Mouse (Mus musculus) brain, embryonic 18.5 days (tissue): ENCODE data around the gene 5330417C22Rik.
"Not testable (repeated sequence)": the region's sequence is repeated elsewhere in the genome, so short reads cannot be mapped to it uniquely, and the experiment has no call there.

Experiments used
- DNase-seq: peaks from one replicate; pipeline ENCODE4 v3.0.0-alpha.2; 2012; ENCODE audit warnings: low read depth, low spot score

The 5330417C22Rik gene

DNA sequence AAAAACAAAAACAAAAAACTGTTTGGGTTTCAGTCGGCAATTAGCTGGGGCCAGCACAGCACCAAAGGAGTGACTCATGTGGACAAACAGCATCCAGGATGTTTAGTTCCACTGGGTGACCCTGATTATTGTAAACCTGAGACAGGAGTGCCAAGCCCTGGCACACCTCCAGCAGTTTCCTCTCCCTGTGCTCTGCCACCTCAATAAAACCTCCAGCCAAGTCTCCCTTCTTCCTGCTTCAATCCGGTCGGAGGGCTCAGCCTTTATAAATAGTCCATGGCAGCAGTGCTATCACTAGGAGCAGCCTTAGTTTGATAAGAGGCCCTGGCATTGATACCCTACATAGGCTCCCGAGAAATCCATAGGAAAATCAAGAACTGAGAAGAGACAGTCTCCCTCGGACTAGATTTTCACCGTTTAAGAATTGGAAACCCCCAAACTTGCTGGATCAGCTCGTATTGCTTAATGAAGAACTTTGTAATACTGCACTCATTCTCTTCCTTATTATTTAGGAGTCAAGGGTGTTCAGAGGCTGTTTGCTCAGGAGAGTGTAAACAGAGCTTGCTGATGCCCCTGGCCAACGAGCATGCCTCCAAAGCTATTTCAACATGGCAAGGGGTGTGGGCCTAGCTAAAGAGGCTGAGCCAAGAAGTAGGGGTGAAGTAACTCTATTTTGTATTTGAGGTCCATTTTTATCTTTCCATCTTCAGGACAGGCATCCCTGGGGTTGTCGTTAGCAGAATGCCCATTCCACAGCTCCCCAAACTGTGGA, 3.0 kb downstream of the 5330417C22Rik start:
- DNase-seq = no peak

DNA sequence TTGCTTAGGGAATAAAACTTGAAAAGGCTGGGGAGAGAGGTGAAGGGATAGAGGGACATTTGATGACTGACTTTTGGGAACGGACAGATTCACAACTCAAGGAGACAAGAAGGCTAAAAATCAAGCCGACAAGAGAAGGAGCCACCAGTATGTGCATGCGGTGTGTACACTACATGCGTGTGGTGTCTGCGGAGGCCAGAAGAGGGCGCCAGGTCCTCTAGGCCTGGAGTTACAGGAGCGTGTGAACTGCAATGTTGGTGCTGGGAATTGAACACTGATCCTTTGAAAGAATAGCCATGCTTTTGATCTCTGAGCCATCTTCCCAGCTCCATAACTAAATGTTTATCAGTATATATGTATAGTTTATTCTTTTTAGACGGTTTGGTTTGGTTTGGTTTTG, 7.8 kb downstream of the 5330417C22Rik start:
- DNase-seq = no peak

DNA sequence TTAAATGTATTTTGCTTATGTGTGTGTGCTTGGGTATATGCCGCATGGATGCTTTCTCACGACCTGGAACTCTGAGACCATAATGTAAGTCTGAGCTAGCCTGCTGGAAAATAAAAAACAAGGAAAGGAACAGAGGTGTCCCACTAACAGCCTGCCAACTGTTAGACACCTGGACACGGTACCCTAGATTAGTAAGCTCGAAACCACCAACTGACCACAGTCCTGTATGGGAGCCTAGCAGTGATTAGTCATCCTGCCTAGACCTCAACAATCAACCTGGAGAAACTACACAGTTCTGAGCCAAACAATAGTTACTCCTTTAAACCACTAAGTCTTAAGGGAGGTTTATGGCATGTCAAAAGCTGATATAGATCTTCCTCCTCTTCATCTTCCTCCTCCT, 12.9 kb downstream of the 5330417C22Rik start:
- DNase-seq = no peak

DNA sequence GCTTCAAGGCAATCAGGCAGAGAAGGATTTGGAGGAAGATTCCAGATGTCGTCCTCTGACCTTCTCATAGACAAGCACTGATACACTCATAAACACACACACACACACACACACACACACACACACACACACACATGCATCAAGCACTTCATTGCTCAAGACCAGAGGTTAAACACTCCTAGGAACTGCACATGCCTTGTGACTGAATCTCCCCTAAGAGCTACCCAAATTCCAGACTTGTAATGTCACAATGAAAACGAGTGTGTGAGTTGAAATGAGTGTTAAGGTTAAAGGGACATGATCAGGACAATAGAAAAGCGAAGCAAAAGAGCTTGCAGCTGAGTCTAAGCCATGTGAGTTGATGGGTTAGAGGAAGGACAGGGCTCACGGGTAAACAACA, 18.1 kb downstream of the 5330417C22Rik start:
- DNase-seq = no peak

DNA sequence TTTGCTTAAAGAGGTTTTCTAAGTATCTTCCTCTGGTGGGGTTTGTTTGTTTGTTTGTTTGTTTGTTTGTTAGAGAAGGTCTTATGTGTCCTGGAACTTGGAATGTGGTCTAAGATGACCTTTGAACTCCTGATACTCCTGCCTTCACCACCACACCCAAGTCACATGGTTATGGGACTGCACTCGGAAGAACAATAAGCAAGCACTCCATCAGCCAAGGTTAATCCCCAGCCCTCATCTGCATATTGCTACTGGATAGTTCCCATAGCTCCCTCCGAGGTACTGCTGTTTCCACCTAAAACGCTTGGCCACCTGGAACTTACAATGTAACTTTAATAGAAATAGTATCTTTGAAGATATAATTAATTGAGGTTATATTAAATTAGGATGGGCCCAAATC, 22.9 kb downstream of the 5330417C22Rik start:
- no peak for DNase-seq

DNA sequence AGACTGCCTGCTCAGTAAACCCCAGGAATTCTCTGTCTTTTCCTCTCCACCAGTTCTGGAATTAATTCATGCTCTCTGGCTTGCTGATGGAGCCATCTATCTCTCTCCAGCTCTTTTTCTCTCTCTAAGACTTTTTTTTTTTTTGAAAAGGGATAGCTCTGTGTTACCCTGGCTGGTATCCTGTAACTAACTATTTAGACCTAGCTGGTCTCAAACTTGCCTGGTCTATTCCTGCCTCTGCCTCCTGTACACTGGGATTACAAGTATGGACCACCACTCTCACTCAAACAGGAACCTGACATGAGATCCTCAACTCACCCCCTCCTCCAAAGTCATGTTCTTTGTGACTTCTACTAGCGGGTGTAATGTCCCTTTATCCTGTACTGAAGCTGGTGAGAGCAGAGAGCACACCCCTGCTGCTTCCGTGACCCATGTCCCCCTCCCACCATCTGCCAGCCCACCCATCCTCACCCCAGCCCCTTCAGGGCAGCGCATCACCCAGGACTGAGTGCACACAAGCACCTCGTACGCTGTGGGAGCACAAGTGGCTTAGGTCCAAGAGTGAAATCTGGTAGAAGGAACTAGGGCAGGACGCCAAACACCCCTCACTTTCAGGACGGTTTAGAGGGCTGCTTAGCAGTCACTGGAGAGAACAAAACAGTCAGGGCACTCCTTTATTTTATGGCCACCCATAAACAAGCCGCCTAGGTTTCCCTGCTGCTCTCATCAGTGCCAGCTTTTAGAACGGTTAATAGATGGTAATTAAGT, 25.4 kb downstream of the 5330417C22Rik start:
- DNase-seq = peak; percentile 36

DNA sequence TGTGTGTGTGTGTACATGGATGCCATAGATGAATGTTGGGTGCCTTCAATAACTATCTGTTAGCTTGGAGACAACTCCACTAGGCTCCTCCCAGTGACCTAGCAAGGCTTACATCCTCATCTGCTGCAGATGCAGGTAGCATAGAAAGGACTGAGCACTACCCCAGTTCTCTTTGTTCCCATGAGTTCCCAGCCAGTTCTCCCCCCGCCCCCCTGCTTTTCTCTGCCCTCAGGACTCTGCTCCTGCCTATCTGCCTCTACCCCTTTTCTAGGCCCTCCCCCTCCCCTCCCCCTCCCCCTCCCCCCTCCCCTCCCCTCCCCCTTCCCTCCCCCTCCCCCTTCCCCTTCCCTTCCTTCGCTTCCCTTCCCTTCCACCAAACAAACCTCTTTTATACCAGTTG, 26.2 kb downstream of the 5330417C22Rik start:
- DNase-seq = no peak

DNA sequence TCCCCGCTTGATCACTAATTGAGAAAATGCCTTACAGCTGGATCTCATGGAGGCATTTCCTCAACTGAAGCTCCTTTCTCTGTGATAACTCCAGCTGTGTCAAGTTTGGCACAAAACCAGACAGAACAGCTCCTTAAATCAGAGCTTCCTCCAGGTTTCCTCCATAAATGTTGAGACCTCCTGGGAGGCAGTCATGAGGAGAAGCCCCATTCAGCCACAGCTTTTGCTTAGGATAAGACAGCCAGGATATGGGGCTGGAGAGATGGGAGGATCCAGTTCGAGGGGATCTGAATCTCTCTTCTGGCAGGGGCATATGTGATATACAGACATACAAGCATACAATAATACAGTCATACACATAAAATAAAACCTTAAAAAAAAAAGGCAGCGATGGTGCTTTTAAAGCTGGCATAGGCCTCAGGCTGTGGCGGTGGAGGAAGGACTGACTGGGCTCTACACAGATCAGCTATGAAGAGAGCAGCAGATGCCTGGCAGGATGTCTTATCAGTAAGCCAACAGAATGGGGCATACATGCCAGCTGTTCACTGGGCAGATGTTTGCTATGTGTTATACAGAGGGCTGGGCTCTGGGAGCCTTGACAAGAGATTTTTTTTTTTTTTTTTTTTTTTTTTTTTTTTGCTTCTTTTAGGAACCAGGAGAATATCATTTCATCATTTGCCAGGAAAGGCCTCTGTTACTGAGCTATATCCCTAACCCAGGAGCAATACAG, 27.4 kb downstream of the 5330417C22Rik start:
- no peak for DNase-seq

DNA sequence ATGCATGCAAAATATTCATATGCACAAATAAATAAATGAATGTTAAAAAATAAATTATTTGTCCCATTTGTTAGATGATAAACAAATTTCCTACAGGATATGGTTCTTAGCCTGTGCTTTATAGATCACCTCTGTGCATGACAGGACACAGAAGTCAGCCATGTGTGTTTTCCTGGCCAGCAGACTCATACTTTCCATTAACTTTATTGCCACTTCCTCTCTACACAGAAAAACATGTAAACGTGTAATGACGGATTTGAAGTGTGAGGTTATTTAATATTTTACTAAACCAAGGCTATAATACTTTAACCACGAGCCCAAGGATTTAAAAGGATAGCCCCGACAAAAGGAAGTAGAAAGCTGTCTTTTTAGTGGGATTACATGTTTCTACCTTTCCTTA, 32.4 kb downstream of the 5330417C22Rik start:
- DNase-seq = no peak

DNA sequence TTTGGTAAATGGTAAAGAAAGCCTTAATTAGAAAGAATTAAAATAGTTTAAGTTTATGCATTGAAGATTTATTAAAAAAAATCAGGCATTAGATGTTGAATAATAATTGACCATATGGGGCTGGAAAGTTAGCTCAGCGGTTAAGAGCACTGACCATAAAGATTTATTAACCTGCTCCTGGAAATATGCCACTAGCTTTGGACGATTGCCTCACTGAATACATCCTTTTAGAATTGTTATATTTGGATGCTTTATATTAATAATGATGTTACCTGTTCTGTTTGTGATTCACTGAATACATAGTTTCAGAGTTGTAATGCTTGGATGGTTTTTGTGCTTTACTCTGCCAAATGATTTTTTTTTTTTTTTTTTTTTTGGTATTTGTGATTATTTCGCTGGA, 34.9 kb downstream of the 5330417C22Rik start:
- not testable (repeated sequence) for DNase-seq

DNA sequence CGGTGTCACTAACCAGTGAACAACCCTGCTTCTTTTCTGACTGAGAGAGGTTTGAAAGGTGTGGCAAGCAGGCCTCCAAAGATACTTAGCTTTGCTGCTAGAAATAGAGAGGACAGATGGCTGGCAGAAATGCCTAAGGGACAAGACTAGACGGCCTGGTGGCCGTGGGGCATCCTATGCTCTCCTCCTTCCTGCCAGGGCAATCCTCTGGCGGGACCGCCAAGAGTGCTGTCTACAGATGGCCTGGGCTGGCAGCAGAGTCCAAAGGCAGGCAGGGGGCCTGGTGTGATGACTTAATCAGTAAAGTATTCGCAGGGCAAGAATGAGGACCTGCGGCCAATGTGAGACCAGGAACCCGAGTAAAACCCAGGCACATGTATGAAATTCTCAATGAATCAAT, 36.5 kb downstream of the 5330417C22Rik start:
- no peak for DNase-seq

DNA sequence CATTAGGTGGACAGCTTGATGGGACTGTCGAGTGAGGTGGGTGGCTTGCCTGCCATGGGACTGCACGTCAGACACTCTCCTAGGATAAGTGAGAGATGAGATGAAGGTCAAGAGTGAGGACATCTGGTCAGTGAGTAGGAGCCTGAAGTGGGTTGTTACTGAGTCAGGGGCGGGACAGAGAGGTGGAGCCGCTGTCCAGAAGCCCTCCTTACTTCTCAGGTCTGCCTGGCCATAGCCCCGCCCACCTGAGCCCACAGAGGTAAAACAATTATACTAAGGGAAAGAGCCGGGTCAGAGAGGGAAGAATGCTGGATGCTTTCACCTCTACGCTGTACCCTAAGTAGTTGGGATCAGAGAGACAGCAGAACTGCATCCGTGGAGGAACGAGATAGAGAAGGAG, 38.7 kb downstream of the 5330417C22Rik start:
- no peak for DNase-seq

DNA sequence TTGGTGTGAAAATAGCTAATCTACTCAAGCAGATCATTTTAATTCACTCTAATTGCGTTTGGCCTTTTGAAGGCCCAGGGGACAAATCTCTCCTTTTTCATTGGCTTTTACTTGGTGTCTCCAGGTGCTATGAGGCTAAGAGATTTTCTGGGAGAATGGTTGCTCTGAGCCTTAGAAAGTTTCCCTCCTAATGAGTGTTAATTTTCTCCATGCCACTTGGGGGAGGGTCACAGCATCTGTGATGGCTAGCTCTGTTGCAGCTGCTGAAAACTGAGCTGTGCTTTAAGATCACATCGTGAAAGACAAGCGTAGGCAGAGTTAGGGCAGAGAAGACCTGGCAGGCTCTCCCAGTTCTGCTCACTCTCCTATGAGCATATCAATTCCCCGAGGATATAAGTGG, 40.9 kb downstream of the 5330417C22Rik start:
- DNase-seq = no peak

DNA sequence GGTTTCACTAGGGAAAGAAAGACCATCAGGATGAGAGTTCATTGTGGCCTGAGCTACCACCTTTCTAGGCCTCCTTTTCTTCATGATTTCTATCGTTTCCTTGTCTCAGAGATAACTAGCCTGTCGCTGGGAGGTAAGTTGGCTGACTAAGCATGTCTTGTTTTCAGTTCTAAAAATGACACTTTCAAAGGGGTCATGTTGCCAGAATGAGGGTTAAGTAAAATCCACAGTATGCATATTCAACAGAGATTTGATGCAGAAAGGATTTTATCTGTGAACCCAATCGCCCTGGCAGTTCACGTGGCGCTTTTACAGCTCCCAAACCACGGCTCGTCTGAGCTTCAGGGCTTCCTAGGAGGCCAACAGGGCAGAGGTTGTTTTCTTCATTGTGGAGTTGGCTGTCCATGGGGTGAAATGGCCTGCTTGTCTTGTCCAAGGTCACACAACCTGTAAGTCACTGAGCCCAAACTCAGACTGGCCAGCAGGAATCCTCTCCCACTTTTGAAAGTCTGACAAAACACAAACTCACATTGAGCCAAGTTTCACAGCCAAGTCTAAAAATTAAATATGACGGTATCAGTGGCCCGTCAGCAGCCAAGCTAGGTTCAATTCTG, 41.4 kb downstream of the 5330417C22Rik start:
- DNase-seq = no peak

DNA sequence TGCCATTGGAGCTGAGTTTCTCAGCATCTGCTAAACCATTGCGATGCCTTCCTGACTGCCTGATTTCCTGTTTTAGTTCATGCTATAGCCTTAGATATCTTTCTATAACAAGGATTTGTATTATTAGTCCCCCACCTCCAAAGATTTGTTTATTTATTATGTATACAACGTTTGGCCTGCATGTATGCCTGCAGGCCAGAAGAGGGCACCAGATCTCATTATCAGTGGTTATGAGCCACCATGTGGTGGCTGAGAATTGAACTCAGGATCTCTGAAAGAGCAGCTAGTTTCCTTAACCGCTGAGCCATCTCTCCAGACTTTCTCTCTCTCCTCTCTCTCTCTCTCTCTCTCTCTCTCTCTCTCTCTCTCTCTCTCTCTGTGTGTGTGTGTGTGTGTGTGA, 46.4 kb downstream of the 5330417C22Rik start:
- no peak for DNase-seq

DNA sequence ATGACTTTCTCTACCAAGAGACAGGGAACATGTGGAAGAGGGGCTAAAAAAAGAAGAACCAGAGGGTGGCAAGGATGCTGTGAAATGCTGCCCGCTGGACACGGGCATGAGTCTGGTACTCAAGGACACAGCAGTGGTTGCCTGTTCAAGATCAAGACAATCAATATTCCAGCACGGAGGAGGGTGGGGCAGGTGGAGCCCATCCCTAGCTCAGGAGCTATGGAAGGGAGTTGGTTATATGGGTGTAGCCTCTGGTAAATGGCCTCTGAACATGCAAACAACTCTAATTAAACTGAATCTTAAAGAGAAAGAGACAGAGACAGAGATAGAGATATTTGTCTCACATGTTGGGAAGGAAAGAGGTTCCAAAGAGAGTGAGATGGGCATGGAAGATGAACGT, 51.6 kb downstream of the 5330417C22Rik start:
- no peak for DNase-seq

DNA sequence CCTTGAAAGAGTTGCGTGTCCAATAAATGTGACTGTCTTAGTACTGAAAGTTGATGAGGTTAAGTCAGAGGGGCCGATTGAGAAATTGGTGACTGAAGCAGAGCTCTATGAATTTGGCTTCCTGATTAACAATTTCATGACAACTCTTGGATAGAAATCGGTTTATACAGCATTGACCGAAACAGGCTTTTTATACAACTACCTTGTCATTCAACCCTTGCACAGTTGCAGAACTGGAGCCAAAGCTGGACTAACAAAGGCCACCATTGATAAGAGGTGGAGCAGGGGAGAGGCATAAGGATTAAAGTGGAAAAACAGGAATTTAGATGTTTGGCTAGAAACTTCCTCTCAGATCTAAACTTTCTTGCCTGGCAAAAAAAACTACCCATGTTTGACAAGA, 57.5 kb downstream of the 5330417C22Rik start:
- no peak for DNase-seq

DNA sequence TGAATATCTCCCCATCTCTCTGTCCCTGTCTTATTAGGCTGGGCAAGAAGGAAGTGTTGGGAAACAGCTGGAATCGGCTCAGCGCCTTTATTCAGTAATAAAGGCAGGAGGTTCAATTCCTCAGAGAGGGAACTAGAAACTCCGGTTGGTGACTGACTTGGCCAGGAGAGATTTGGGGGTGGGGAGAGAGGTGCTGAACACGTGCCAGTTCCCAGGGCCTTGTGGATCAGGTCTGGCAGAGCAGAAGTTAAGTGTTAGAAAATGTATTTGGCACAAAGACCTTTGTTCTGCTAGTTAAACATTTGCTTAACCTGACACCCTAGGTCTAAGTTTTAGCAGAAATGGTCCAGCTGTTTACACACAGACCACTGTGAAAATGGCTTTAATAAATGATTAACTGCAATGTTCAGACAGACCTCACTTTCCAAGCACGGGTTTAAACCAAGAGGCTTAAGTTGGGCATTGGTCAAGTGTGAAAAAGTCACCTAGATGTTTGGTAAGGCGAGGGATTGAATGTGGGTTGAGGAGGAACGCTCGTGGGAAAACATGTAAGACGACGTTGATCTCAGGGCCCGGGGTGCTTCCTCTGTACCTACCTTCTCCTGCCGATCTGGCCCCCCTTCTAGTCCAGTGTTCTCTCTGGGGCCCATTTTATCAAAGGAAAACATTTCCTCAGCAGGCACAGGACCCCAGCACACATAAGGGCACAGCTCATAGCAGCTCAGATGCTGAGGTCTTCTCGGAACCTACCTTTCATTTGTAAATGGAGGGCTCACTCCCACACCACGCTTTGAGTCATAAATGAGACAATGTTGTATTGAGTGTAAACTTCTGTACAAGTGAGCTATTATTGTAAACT, 59.3 kb downstream of the 5330417C22Rik start:
- DNase-seq = no peak

DNA sequence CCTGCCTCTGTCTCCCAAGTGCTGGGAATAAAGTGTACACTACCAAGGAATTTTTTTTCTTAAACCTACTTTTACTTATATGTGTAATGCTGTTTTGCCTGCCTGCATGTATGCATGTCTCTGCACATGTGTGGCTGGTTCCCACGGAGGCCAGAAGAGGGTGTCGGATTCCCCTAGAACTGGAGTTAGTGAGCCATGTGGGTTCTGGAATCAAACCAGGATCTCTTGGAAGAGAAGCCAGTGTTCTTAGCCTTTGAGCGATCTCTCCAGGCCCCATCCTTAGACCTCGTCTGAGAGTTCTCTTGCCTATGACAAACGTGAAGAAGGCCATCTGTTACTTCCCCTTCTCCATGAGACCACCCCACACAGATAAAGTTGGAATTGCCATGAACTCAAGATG, 60.8 kb downstream of the 5330417C22Rik start:
- no peak for DNase-seq

DNA sequence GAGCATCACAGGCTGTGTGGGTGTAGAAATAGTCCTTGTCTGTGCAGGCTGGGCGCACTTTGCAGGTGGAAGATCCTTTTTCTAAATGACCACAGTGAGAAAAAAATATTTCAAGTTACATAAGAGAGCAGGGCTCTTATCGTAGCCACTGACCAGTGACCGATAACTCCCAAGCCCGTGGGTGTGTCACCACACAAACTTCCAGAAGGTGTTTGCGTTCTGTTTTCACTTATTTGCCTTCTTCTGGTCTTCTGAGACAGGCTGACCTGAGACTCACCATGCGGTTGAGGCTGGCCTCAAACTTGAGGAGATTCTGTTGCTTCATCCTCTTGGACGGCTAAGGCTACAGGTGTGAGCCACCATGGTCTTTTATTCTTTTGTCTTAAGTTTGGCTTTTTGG, 61.4 kb downstream of the 5330417C22Rik start:
- DNase-seq = no peak

DNA sequence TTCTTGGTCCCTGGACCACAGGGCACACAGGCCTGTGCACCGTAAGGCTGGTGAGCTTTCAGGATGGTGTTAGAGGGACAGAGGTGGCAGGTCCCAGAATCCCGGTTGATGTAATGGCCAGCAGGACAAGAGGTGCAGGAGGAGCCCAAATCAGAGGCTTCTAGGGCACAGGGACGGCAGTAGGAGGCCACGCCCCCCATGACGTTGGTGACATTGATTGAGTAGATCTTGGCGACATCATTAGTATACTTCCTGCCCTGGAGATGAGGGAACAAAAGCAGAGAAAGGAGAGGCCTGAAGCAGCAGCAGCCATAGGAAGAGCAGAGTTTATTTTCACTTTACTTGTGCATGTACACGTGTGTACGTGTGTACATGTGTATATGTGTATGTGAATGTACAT, 68.6 kb downstream of the 5330417C22Rik start:
- DNase-seq = no peak
